20 mouse cellular contexts compared by ENCODE assay signal in genomic region chr9:110841438-110841837, GRCm38 (mm10). TPM values are rescaled to one million over a fixed set of nuclear protein-coding genes. Genes with fewer than 3 reads are reported as not detected.
DNase-seq lines count a peak whose midpoint lies in the region; ATAC-seq and TF ChIP-seq lines count a peak whose summit lies in the region.
"Had no signal": no experiment of that assay in that cellular context is flagged by ENCODE, and none has a peak within 500 bp of the region (broad histone marks: within the 10 kb centered on the region; RNA-seq: fewer than 3 reads in every experiment).

No protein-coding gene starts in this region.

- peak; percentile 52 for DNase-seq in kidney, adult 2 months
- no peak for DNase-seq in kidney, adult 18-20 months
- peak; percentile 27 to 30 for DNase-seq in kidney, postnatal 36 days
- DNase-seq in thymus, postnatal 14 days: no peak
- DNase-seq in heart, postnatal 4 days: no peak
- DNase-seq: cerebellum, adult 2 months; embryo, embryonic 11 days; right cerebral cortex, adult 18-20 months had no signal

- ATAC-seq in megakaryocyte, adult 5-6 weeks (ENCODE audit: poor library complexity, severe bottlenecking): peak; percentile 60
- ATAC-seq in forebrain, embryonic 15.5 days (replicated peaks): no peak

- H3K4me1 ChIP-seq in kidney, adult 2 months (ENCODE audit: control insufficient read depth, insufficient read depth, low read length): no peaks in the 10 kb centered on the region
- H3K4me1 ChIP-seq in bone marrow macrophage, adult 2 months (ENCODE audit: control insufficient read depth, insufficient read depth, low read length): peaks cover 34% of the 10 kb centered on the region
- no peaks in the 10 kb centered on the region for H3K4me1 ChIP-seq in forebrain, embryonic 15.5 days
- H3K4me1 ChIP-seq: limb, embryonic 15.5 days had no signal

- no peaks in the 10 kb centered on the region for H3K36me3 ChIP-seq in kidney, adult 2 months (ENCODE audit: control insufficient read depth, insufficient read depth, low read length)
- no peaks in the 10 kb centered on the region for H3K36me3 ChIP-seq in forebrain, embryonic 15.5 days
- H3K36me3 ChIP-seq: G1E; hindbrain, embryonic 10.5 days; limb, embryonic 15.5 days had no signal

- H3K27ac ChIP-seq in kidney, adult 2 months (ENCODE audit: insufficient read depth, low read depth, low read length): no peak overlapping the region
- H3K27ac ChIP-seq in bone marrow macrophage, adult 2 months (ENCODE audit: insufficient read depth, low read depth, low read length): peak overlapping the region; percentile 95
- H3K27ac ChIP-seq in forebrain, embryonic 15.5 days (replicated peaks): no peak overlapping the region
- H3K27ac ChIP-seq: hindbrain, embryonic 10.5 days; layer of hippocampus, adult 2 months; limb, embryonic 15.5 days had no signal

- TF ChIP-seq CTCF in kidney, adult 2 months (conservative IDR thresholded peaks at IDR 0.05; ENCODE audit: insufficient read depth, insufficient read length, low read depth, low read length): no peak
- TF ChIP-seq CTCF in bone marrow macrophage, adult 2 months (IDR thresholded peaks at IDR 0.05; ENCODE audit: low read depth, low read length): no peak

- H3K9me3 ChIP-seq in forebrain, embryonic 15.5 days: no peaks in the 10 kb centered on the region
- H3K9me3 ChIP-seq: G1E; hindbrain, embryonic 10.5 days; limb, embryonic 15.5 days had no signal

- H3K9ac ChIP-seq in forebrain, embryonic 15.5 days (replicated peaks): no peak overlapping the region
- H3K9ac ChIP-seq: limb, embryonic 15.5 days had no signal

- no peak overlapping the region for H3K4me2 ChIP-seq in forebrain, embryonic 15.5 days (replicated peaks)
- H3K4me2 ChIP-seq: limb, embryonic 15.5 days had no signal

- H3K4me3 ChIP-seq in kidney, adult 2 months (ENCODE audit: insufficient read depth, low read depth, low read length): no peak overlapping the region
- H3K4me3 ChIP-seq in bone marrow macrophage, adult 2 months (ENCODE audit: insufficient read depth, low read length): no peak overlapping the region
- H3K4me3 ChIP-seq in forebrain, embryonic 15.5 days: no peak overlapping the region
- H3K4me3 ChIP-seq: hindbrain, embryonic 10.5 days; layer of hippocampus, adult 2 months; limb, embryonic 15.5 days had no signal

- no peaks in the 10 kb centered on the region for H3K27me3 ChIP-seq in kidney, adult 2 months (replicated peaks; ENCODE audit: control insufficient read depth, insufficient read depth, low read length)
- H3K27me3 ChIP-seq in forebrain, embryonic 15.5 days: no peaks in the 10 kb centered on the region
- H3K27me3 ChIP-seq: limb, embryonic 15.5 days had no signal

- TF ChIP-seq POLR2A in kidney, adult 2 months (IDR thresholded peaks at IDR 0.05; ENCODE audit: low read depth, low read length): no peak
- TF ChIP-seq POLR2A in bone marrow macrophage, adult 2 months (IDR thresholded peaks at IDR 0.05; ENCODE audit: borderline replicate concordance, low read depth, low read length): no peak

- 33% methylated on average over 2 of the region's 2 CpGs for WGBS in kidney, adult 2 months
- WGBS in forebrain, embryonic 15.5 days: 90% methylated on average over 2 of the region's 2 CpGs

RNA-seq across cellular contexts. Expression of gene Prss46, which starts 2.9 kb away (rescaled TPM):
- polyA plus RNA-seq in kidney, adult 2 months (2012; rRNA removed): not detected in 2 replicates
- not detected in 2 replicates for polyA plus RNA-seq in bone marrow macrophage, adult 2 months (2012; ENCODE audit: insufficient read depth, insufficient read length, missing spikeins)
- total RNA-seq in megakaryocyte, adult 5-6 weeks (2015): not detected in 2 replicates
- not detected in 2 replicates for total RNA-seq in megakaryocyte, adult 5-6 weeks (2017)
- polyA plus RNA-seq in forebrain, embryonic 15.5 days (2015; fragmentation: Nextera tagmentation; extraction: Ambion mirVana): not detected in 2 replicates
- not detected for total RNA-seq in heart, postnatal 4 days (2021)
- total RNA-seq: G1E; heart, adult 8-10 months; layer of hippocampus, adult 2 months; left cerebral cortex, postnatal 10 days had no signal
- polyA plus RNA-seq: brain, embryonic 14.5 days; cerebellum, adult 2 months; G1E; hindbrain, embryonic 10.5 days; intestine, embryonic 14.5 days; limb, embryonic 15.5 days had no signal

RNA-seq across cellular contexts. Expression of gene Prss45, which starts 7.0 kb away (rescaled TPM):
- polyA plus RNA-seq in kidney, adult 2 months (2012; rRNA removed): not detected in 2 replicates
- polyA plus RNA-seq in bone marrow macrophage, adult 2 months (2012; ENCODE audit: insufficient read depth, insufficient read length, missing spikeins): not detected in 2 replicates
- total RNA-seq in megakaryocyte, adult 5-6 weeks (2015): not detected in 2 replicates
- not detected in 2 replicates for total RNA-seq in megakaryocyte, adult 5-6 weeks (2017)
- 0.20 TPM in 1 of 2 replicates, not detected in the other for polyA plus RNA-seq in forebrain, embryonic 15.5 days (2015; fragmentation: Nextera tagmentation; extraction: Ambion mirVana)
- total RNA-seq in heart, postnatal 4 days (2021): under 1 TPM in 1 of 2 experiments, not detected in 1; 0.45 TPM
- polyA plus RNA-seq: brain, embryonic 14.5 days; C2C12; G1E; hindbrain, embryonic 10.5 days; intestine, embryonic 14.5 days; limb, embryonic 15.5 days had no signal

RNA-seq across cellular contexts. Expression of gene Prss43, which starts 14.9 kb away (rescaled TPM):
- not detected in 2 replicates for polyA plus RNA-seq in kidney, adult 2 months (2012; rRNA removed)
- not detected in 2 replicates for polyA plus RNA-seq in bone marrow macrophage, adult 2 months (2012; ENCODE audit: insufficient read depth, insufficient read length, missing spikeins)
- not detected in 2 replicates for total RNA-seq in megakaryocyte, adult 5-6 weeks (2015)
- total RNA-seq in megakaryocyte, adult 5-6 weeks (2017): not detected in 2 replicates
- polyA plus RNA-seq in forebrain, embryonic 15.5 days (2015; fragmentation: Nextera tagmentation; extraction: Ambion mirVana): not detected in 2 replicates
- not detected for total RNA-seq in heart, postnatal 4 days (2021)
- total RNA-seq: heart, adult 8-10 months had no signal
- polyA plus RNA-seq: brain, embryonic 14.5 days; C2C12; G1E; hindbrain, embryonic 10.5 days; intestine, embryonic 14.5 days; limb, embryonic 15.5 days had no signal

RNA-seq across cellular contexts. Expression of gene Prss50, which starts 16.3 kb away (rescaled TPM):
- polyA plus RNA-seq in kidney, adult 2 months (2012; rRNA removed): not detected in 2 replicates
- polyA plus RNA-seq in bone marrow macrophage, adult 2 months (2012; ENCODE audit: insufficient read depth, insufficient read length, missing spikeins): not detected in 2 replicates
- 1.0 TPM in 1 of 2 replicates, not detected in the other for total RNA-seq in megakaryocyte, adult 5-6 weeks (2015)
- total RNA-seq in megakaryocyte, adult 5-6 weeks (2017): 0.15 TPM in 1 of 2 replicates, not detected in the other
- 0.15 and 0.20 TPM in 2 replicates for polyA plus RNA-seq in forebrain, embryonic 15.5 days (2015; fragmentation: Nextera tagmentation; extraction: Ambion mirVana)
- total RNA-seq in heart, postnatal 4 days (2021): not detected
- total RNA-seq: G1E; heart, adult 8-10 months had no signal
- polyA plus RNA-seq: G1E had no signal

RNA-seq across cellular contexts. Expression of gene Prss44, which starts 27.6 kb away (rescaled TPM):
- not detected in 2 replicates for polyA plus RNA-seq in kidney, adult 2 months (2012; rRNA removed)
- polyA plus RNA-seq in bone marrow macrophage, adult 2 months (2012; ENCODE audit: insufficient read depth, insufficient read length, missing spikeins): not detected in 2 replicates
- total RNA-seq in megakaryocyte, adult 5-6 weeks (2015): not detected in 2 replicates
- total RNA-seq in megakaryocyte, adult 5-6 weeks (2017): not detected in 2 replicates
- not detected in 2 replicates for polyA plus RNA-seq in forebrain, embryonic 15.5 days (2015; fragmentation: Nextera tagmentation; extraction: Ambion mirVana)
- total RNA-seq in heart, postnatal 4 days (2021): not detected
- total RNA-seq: heart, adult 8-10 months; layer of hippocampus, adult 2 months; left cerebral cortex, postnatal 10 days had no signal
- polyA plus RNA-seq: brain, embryonic 14.5 days; C2C12; cerebellum, adult 2 months; G1E; hindbrain, embryonic 10.5 days; intestine, embryonic 14.5 days; limb, embryonic 15.5 days had no signal

Comparison
In these comparisons a context has a peak if more than half of its experiments do, and no peak if none do; other contexts are left out.
1. DNase-seq: peak in kidney, adult 2 months (single experiment) and kidney, postnatal 36 days (2 of 2); none in kidney, adult 18-20 months (single experiment), thymus, postnatal 14 days (single experiment) and heart, postnatal 4 days (single experiment).